Mouse (Mus musculus) adrenal gland, postnatal 25 days (tissue): ENCODE data around the gene Rd3l. TPM values are rescaled to one million over a fixed set of nuclear protein-coding genes. Genes with fewer than 3 reads are reported as not detected.

ENCODE experiments used
- total RNA-seq: library from RNA; stranded (reverse); gene quantifications from 2 replicates; pipeline ENCODE4 v1.2.3, GENCODE M21; 2021

Rd3l gene
- total RNA-seq, 1 experiment from 2014 or later = not detected

Other genes with a start within 250 kb of the Rd3l start
- gene Klc1, start 222.5 kb downstream of the Rd3l start, total RNA-seq = 118 and 144 TPM in 2 replicates
- gene Xrcc3, start 167.4 kb downstream of the Rd3l start, total RNA-seq = 14.7 and 17.7 TPM in 2 replicates
- 99.4 and 105 TPM in 2 replicates for gene Zfyve21, start 167.1 kb downstream of the Rd3l start, total RNA-seq
- gene Ppp1r13b, start 73.2 kb downstream of the Rd3l start, total RNA-seq = 16.3 and 18.1 TPM in 2 replicates
- gene Atp5mpl, start 14.3 kb downstream of the Rd3l start, total RNA-seq = 333 and 344 TPM in 2 replicates
- not detected in 2 replicates for gene Tdrd9, start 9.8 kb downstream of the Rd3l start, total RNA-seq
- 35.6 and 47.0 TPM in 2 replicates for gene Aspg, start 125.4 kb upstream of the Rd3l start, total RNA-seq
- gene Kif26a, start 164.9 kb upstream of the Rd3l start, total RNA-seq = 7.4 and 13.7 TPM in 2 replicates